Mouse (Mus musculus) liver, embryonic 14.5 days (tissue): ENCODE results near the gene Gm10197. TPM values are rescaled to one million over a fixed set of nuclear protein-coding genes. Genes with fewer than 3 reads are reported as not detected.

Experiments
- ATAC-seq: fragments of 200-750 bp; cut with Nextera tagmentation; 2 replicates; pipeline ENCODE4 v1.8.0; 2017; ENCODE audit warnings: moderate number of reproducible peaks, mild to moderate bottlenecking, moderate library complexity; ENCODE audit not compliant: insufficient read depth
- DNase-seq, 3 experiments: peaks; one replicate each; pipeline ENCODE4 v3.0.0-alpha.2; 2012 to 2013; ENCODE audit warnings: low read depth in 3 of 3, low spot score in 3 of 3
- H3K27ac ChIP-seq: fragments of 300-500 bp; sonication (generic); 2 replicates; pipeline ENCODE4 v1.5.1; 2014; ENCODE audit warnings: moderate library complexity, mild to moderate bottlenecking, control low read depth, inconsistent platforms
- H3K27me3 ChIP-seq: fragments of 300-500 bp; sonication (generic); 2 replicates; pipeline ENCODE4 v1.6.1; 2014; ENCODE audit warnings: mild to moderate bottlenecking, low read length, moderate library complexity; ENCODE audit not compliant: control insufficient read depth, insufficient read depth
- H3K36me3 ChIP-seq: fragments of 300-500 bp; sonication (generic); replicated peaks from 2 replicates; pipeline ENCODE4 v1.6.1; 2014; ENCODE audit warnings: low read depth; ENCODE audit not compliant: control insufficient read depth, insufficient read depth
- H3K4me1 ChIP-seq, 2 experiments: fragments of 200-500 bp in 1 of 2; fragments of 300-500 bp in 1 of 2; sonication (generic) in 1 of 2; replicated peaks; 2 replicates each; pipeline ENCODE4 v1.6.1; 2012 to 2014; ENCODE audit warnings: antibody characterized with exemption in 1 of 2, inconsistent platforms in 1 of 2, low read length in 1 of 2; ENCODE audit not compliant: control insufficient read depth in 2 of 2, insufficient read depth in 2 of 2
- H3K4me2 ChIP-seq: fragments of 300-500 bp; sonication (generic); 2 replicates; pipeline ENCODE4 v1.6.1; 2014; ENCODE audit warnings: low read depth, mild to moderate bottlenecking, control low read depth, moderate library complexity
- H3K4me3 ChIP-seq, 2 experiments: fragments of 200-500 bp in 1 of 2; fragments of 300-500 bp in 1 of 2; sonication (generic) in 1 of 2; 2 replicates each; pipeline ENCODE4 v1.5.1; 2012 to 2014; ENCODE audit warnings: low read depth in 2 of 2, low read length in 2 of 2, mild to moderate bottlenecking in 2 of 2, control low read depth in 1 of 2, inconsistent platforms in 1 of 2, moderate library complexity in 1 of 2; ENCODE audit not compliant: insufficient read depth in 1 of 2
- H3K9ac ChIP-seq: fragments of 300-500 bp; sonication (generic); replicated peaks from 2 replicates; pipeline ENCODE4 v1.6.1; 2014; ENCODE audit warnings: mild to moderate bottlenecking, control low read depth, moderate library complexity
- H3K9me3 ChIP-seq: fragments of 300-500 bp; sonication (generic); 2 replicates; pipeline ENCODE4 v1.6.1; 2016; ENCODE audit warnings: low read length, mixed read lengths; ENCODE audit not compliant: control insufficient read depth
- CTCF ChIP-seq: IDR thresholded peaks from 2 replicates; pipeline ENCODE4 v1.5.1; 2016; ENCODE audit warnings: antibody characterized with exemption, low read depth, control low read depth
- EP300 ChIP-seq: IDR thresholded peaks from 2 replicates; pipeline ENCODE4 v1.6.1; 2016; ENCODE audit warnings: antibody characterized with exemption, low read depth
- WGBS: fragments of 180-500 bp; shearing (Covaris S2); extraction: QIAGEN DNeasy Blood & Tissue Kit; methylation state at CpG from one replicate; pipeline ENCODE4 v1.1.7; 2014; ENCODE audit not compliant: insufficient replicate concordance; 5-methylcytosine and 5-hydroxymethylcytosine counted together
- polyA plus RNA-seq, 2 experiments: library from polyadenylated mRNA; depleted of rRNA in 1 of 2; stranded (reverse) in 1 of 2; unstranded in 1 of 2; fragments of >200 nt; fragmentation: Nextera tagmentation in 1 of 2; extraction: Ambion mirVana in 1 of 2; gene quantifications; 2 replicates each; pipeline versions ENCODE4 v1.2.1 to v1.2.3; 2012 to 2014

The Gm10197 gene
- polyA plus RNA-seq, 2 experiments, result not detected

DNA sequence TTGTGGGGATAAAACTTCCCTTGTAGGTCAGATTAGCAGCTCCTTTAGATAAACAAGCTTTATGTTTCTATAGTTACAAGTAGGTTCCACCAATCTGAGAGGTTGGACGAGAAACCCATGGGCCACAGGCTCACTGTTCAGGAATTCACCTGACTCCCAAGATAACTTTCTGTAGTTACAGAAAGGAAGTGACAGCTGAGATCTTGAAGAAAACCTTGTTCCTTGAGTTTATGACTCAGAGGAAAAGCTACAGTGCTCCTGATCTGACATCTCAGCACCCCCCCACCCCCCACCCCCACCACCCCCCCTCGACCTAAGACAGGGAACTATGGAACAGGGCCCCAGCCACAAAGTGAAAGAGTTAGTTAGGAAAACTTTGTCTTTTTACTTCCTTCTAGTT is 34.2 kb upstream of the Gm10197 start:
- no peak for ATAC-seq
- Histone ChIP-seq H3K4me2 (no peak overlapping the region), H3K27me3 (no peaks in the 10 kb centered on the region), H3K4me3 (no peak overlapping the region), H3K27ac (no peak overlapping the region), H3K36me3 (no peaks in the 10 kb centered on the region), H3K4me1 (peaks cover 0 to 3% of the 10 kb centered on the region in 2 experiments; a peak in 1 of 4 replicates), H3K9me3 (no peaks in the 10 kb centered on the region), H3K9ac (no peak overlapping the region)
- TF ChIP-seq CTCF, result no peak
- no peak for DNase-seq
- WGBS, result 14% methylated on average over 2 of the region's 2 CpGs

DNA sequence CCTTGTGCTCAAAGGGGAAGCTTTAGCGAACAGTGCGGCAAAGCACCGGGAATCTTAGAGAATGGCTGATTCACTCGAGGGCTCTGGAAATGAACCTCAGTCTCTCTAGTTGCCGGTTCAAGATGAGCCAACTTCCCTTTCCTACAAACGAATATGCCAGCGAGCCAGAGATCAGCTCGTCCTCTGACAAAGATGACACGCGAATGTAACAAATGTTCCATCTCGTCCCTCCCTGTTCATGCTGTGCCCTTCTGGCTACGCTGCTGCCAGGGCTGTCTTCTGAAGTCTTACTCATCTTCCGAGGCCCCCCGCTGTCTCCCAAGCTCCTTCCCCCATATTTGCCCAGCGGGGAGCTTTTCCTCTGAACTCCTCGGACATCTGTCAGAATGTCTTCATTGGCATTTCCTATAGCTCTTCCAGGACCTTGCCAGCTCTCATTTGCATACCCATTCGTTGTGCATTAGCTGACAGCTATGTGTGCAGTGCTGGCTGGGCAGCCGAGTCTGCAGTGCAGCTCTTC is 33.3 kb upstream of the Gm10197 start:
- DNase-seq (no peak), ATAC-seq (no peak)
- Histone ChIP-seq H3K27me3 (no peaks in the 10 kb centered on the region), H3K4me1 (peaks cover 0 to 3% of the 10 kb centered on the region in 2 experiments; a peak in 1 of 4 replicates), H3K27ac (no peak overlapping the region), H3K36me3 (no peaks in the 10 kb centered on the region), H3K4me3 (no peak overlapping the region), H3K9ac (no peak overlapping the region), H3K9me3 (no peaks in the 10 kb centered on the region), H3K4me2 (no peak overlapping the region)
- no peak for TF ChIP-seq EP300
- no peak for TF ChIP-seq CTCF
- 56% methylated on average over 18 of the region's 18 CpGs for WGBS

GRCm38 (mm10) chr19:53404219-53404836 is 32.8 kb upstream of the Gm10197 start:
- no peak overlapping the region for H3K4me2 ChIP-seq
- no peak for DNase-seq

GRCm38 (mm10) chr19:53402741-53403432 is 31.3 kb upstream of the Gm10197 start:
- Histone ChIP-seq H3K9ac (no peak overlapping the region), H3K4me1 (peaks cover 0 to 3% of the 10 kb centered on the region in 2 experiments; a peak in 1 of 4 replicates), H3K9me3 (no peaks in the 10 kb centered on the region), H3K36me3 (no peaks in the 10 kb centered on the region), H3K4me3 (no peak overlapping the region), H3K27ac (no peak overlapping the region), H3K27me3 (no peaks in the 10 kb centered on the region), H3K4me2 (no peak overlapping the region)
- WGBS, result 35% methylated on average over 12 of the region's 12 CpGs
- DNase-seq, result no peak
- TF ChIP-seq CTCF (peak; percentile 31; the same call in 1 of the 2 replicates), EP300 (no peak)
- no peak for ATAC-seq

More at GRCm38 (mm10) chr19:53404219-53404836, 32.8 kb upstream of the Gm10197 start:
- Histone ChIP-seq H3K36me3 (no peaks in the 10 kb centered on the region), H3K27ac (no peak overlapping the region), H3K4me1 (peaks cover 0 to 3% of the 10 kb centered on the region in 2 experiments; a peak in 1 of 4 replicates), H3K9ac (no peak overlapping the region), H3K4me3 (no peak overlapping the region), H3K9me3 (no peaks in the 10 kb centered on the region), H3K27me3 (no peaks in the 10 kb centered on the region)
- TF ChIP-seq CTCF (no peak), EP300 (no peak)
- ATAC-seq, result no peak
- WGBS, result 67% methylated on average over 10 of the region's 10 CpGs
